Mouse (Mus musculus) C2C12 (cell line): ENCODE measurements around the gene Usp12. TPM values are rescaled to one million over a fixed set of nuclear protein-coding genes. Genes with fewer than 3 reads are reported as not detected.

Experiments used
- H3K27me3 ChIP-seq: one replicate; pipeline ENCODE4 v1.6.1; 2011; ENCODE audit not compliant: control insufficient read depth, insufficient read depth, insufficient read length
- H3K36me3 ChIP-seq: one replicate; pipeline ENCODE4 v1.6.1; 2011; ENCODE audit not compliant: control insufficient read depth, insufficient read depth
- H3K4me3 ChIP-seq: one replicate; pipeline ENCODE4 v1.5.1; 2011; ENCODE audit warnings: mild to moderate bottlenecking, control low read depth; ENCODE audit not compliant: poor library complexity, insufficient read depth, severe bottlenecking
- H3K79me2 ChIP-seq: one replicate; pipeline ENCODE4 v1.6.1; 2011; ENCODE audit not compliant: control insufficient read depth, insufficient read depth
- H3K79me3 ChIP-seq: one replicate; pipeline ENCODE4 v1.6.1; 2011; ENCODE audit warnings: low read depth, control low read depth
- H3ac ChIP-seq: one replicate; pipeline ENCODE3; 2011; ENCODE audit warnings: low read depth; ENCODE audit not compliant: control insufficient read depth, insufficient read length
- CEBPB ChIP-seq: IDR thresholded peaks from one replicate; pipeline ENCODE4 v1.6.1; 2011; ENCODE audit warnings: low read depth, mild to moderate bottlenecking, control low read depth, moderate library complexity
- CTCF ChIP-seq: IDR thresholded peaks from one replicate; pipeline ENCODE4 v1.5.1; 2011; ENCODE audit not compliant: control insufficient read depth, insufficient read depth, insufficient read length
- FOSL1 ChIP-seq: IDR thresholded peaks from one replicate; pipeline ENCODE4 v1.8.0; 2011; ENCODE audit warnings: mild to moderate bottlenecking, low read length; ENCODE audit not compliant: poor library complexity, insufficient read depth, severe bottlenecking
- MAX ChIP-seq: IDR thresholded peaks from one replicate; pipeline ENCODE4 v1.6.1; 2011; ENCODE audit warnings: mild to moderate bottlenecking, control low read depth
- MYOD1 ChIP-seq: IDR thresholded peaks from one replicate; pipeline ENCODE4 v1.6.1; 2011; ENCODE audit warnings: low read depth; ENCODE audit not compliant: control insufficient read depth, insufficient read length
- MYOG ChIP-seq: IDR thresholded peaks from one replicate; pipeline ENCODE4 v1.6.1; 2011; ENCODE audit not compliant: control insufficient read depth, insufficient read length; ENCODE audit errors: extremely low read depth
- USF1 ChIP-seq: IDR thresholded peaks from one replicate; pipeline ENCODE4 v1.6.1; 2011; ENCODE audit warnings: low read depth, mild to moderate bottlenecking, control low read depth, moderate library complexity
- polyA plus RNA-seq: library from polyadenylated mRNA; unstranded; fragments of >200 nt; fragmentation: generic; extraction: Trizol; gene quantifications from one replicate; pipeline ENCODE4 v1.2.1, GENCODE M21; 2012; ENCODE audit warnings: missing spikeins

Usp12 gene
- polyA plus RNA-seq, 1 experiment: 22.2 TPM

GRCm38 (mm10) chr5:146793630-146794083, 1.1 kb downstream of the Usp12 start:
- TF ChIP-seq FOSL1 (no peak), CTCF (no peak), MYOG (no peak), USF1 (no peak), MAX (no peak), CEBPB (no peak)
- H3ac ChIP-seq: peak overlapping the region; percentile 99
- H3K79me3 ChIP-seq: peaks cover 55% of the 10 kb centered on the region
- H3K79me2 ChIP-seq: peaks cover 58% of the 10 kb centered on the region
- peak overlapping the region; percentile 89 for H3K4me3 ChIP-seq
- H3K36me3 ChIP-seq: no peaks in the 10 kb centered on the region
- H3K27me3 ChIP-seq: no peaks in the 10 kb centered on the region

GRCm38 (mm10) chr5:146792140-146792791, 2.5 kb downstream of the Usp12 start:
- peaks cover 72% of the 10 kb centered on the region for H3K79me2 ChIP-seq
- no peak overlapping the region for H3ac ChIP-seq
- H3K27me3 ChIP-seq: no peaks in the 10 kb centered on the region
- no peaks in the 10 kb centered on the region for H3K36me3 ChIP-seq
- TF ChIP-seq USF1: peak; percentile 78
- TF ChIP-seq CEBPB: no peak
- H3K4me3 ChIP-seq: no peak overlapping the region
- H3K79me3 ChIP-seq: peaks cover 69% of the 10 kb centered on the region

- peaks cover 85% of the 10 kb centered on the region for H3K79me2 ChIP-seq
- H3K79me3 ChIP-seq: peaks cover 80% of the 10 kb centered on the region
- H3K36me3 ChIP-seq: no peaks in the 10 kb centered on the region
- TF ChIP-seq CEBPB (no peak), FOSL1 (no peak), MYOG (no peak), CTCF (no peak), MYOD1 (no peak), USF1 (no peak), MAX (no peak)
- no peak overlapping the region for H3K4me3 ChIP-seq
- no peak overlapping the region for H3ac ChIP-seq
- no peaks in the 10 kb centered on the region for H3K27me3 ChIP-seq
Measured at GRCm38 (mm10) chr5:146790944-146791343, 3.9 kb downstream of the Usp12 start.

GRCm38 (mm10) chr5:146789413-146789812, 5.4 kb downstream of the Usp12 start:
- H3K36me3 ChIP-seq: no peaks in the 10 kb centered on the region
- no peak overlapping the region for H3K4me3 ChIP-seq
- no peaks in the 10 kb centered on the region for H3K27me3 ChIP-seq
- no peak for TF ChIP-seq USF1
- TF ChIP-seq MAX: no peak
- TF ChIP-seq FOSL1: no peak
- TF ChIP-seq CTCF: no peak
- TF ChIP-seq MYOG: no peak
- TF ChIP-seq MYOD1: no peak
- no peak for TF ChIP-seq CEBPB
- peaks cover 92% of the 10 kb centered on the region for H3K79me3 ChIP-seq
- peaks cover 100% of the 10 kb centered on the region for H3K79me2 ChIP-seq
- H3ac ChIP-seq: no peak overlapping the region

- no peak overlapping the region for H3K4me3 ChIP-seq
- H3ac ChIP-seq: no peak overlapping the region
- TF ChIP-seq MYOD1: no peak
- TF ChIP-seq CEBPB: no peak
- no peak for TF ChIP-seq MYOG
- TF ChIP-seq FOSL1: no peak
- no peak for TF ChIP-seq MAX
- TF ChIP-seq CTCF: no peak
- no peak for TF ChIP-seq USF1
- H3K27me3 ChIP-seq: no peaks in the 10 kb centered on the region
- H3K79me2 ChIP-seq: peaks cover 100% of the 10 kb centered on the region
- H3K36me3 ChIP-seq: peaks cover 5% of the 10 kb centered on the region
- peaks cover 92% of the 10 kb centered on the region for H3K79me3 ChIP-seq
Measured at GRCm38 (mm10) chr5:146786123-146786522, 8.7 kb downstream of the Usp12 start.

GRCm38 (mm10) chr5:146783891-146784290, 10.9 kb downstream of the Usp12 start:
- Histone ChIP-seq H3K27me3 (no peaks in the 10 kb centered on the region), H3K79me3 (peaks cover 90% of the 10 kb centered on the region), H3K4me3 (no peak overlapping the region), H3ac (no peak overlapping the region), H3K79me2 (peaks cover 100% of the 10 kb centered on the region), H3K36me3 (peaks cover 5% of the 10 kb centered on the region)
- TF ChIP-seq MAX: no peak
- TF ChIP-seq CTCF: no peak
- no peak for TF ChIP-seq USF1
- no peak for TF ChIP-seq FOSL1
- no peak for TF ChIP-seq MYOD1
- TF ChIP-seq MYOG: no peak
- TF ChIP-seq CEBPB: no peak
